Mouse (Mus musculus) lung, embryonic 14.5 days (tissue): ENCODE measurements around the gene Tenm4. TPM values are rescaled to one million over a fixed set of nuclear protein-coding genes. Genes with fewer than 3 reads are reported as not detected.

Experiments used
- ATAC-seq: fragments of 200-750 bp; cut with Nextera tagmentation; 2 replicates; pipeline ENCODE4 v1.8.0; 2017; ENCODE audit warnings: mild to moderate bottlenecking, moderate TSS enrichment, moderate library complexity; ENCODE audit not compliant: insufficient read depth
- DNase-seq: peaks from one replicate; pipeline ENCODE4 v3.0.0-alpha.2; 2015
- H3K27ac ChIP-seq: fragments of 300-500 bp; sonication (generic); 2 replicates; pipeline ENCODE4 v1.5.1; 2014; ENCODE audit warnings: low read depth, mild to moderate bottlenecking, moderate library complexity
- H3K27me3 ChIP-seq: fragments of 300-500 bp; sonication (generic); 2 replicates; pipeline ENCODE4 v1.6.1; 2014; ENCODE audit warnings: low read length, control low read depth; ENCODE audit not compliant: insufficient read depth
- H3K36me3 ChIP-seq: fragments of 300-500 bp; sonication (generic); 2 replicates; pipeline ENCODE4 v1.6.1; 2014; ENCODE audit warnings: control low read depth; ENCODE audit not compliant: insufficient read depth
- H3K4me1 ChIP-seq: fragments of 300-500 bp; sonication (generic); 2 replicates; pipeline ENCODE4 v1.6.1; 2014; ENCODE audit warnings: antibody characterized with exemption, control low read depth; ENCODE audit not compliant: insufficient read depth
- H3K4me2 ChIP-seq: fragments of 300-500 bp; sonication (generic); 2 replicates; pipeline ENCODE4 v1.6.1; 2014; ENCODE audit warnings: mild to moderate bottlenecking
- H3K4me3 ChIP-seq: fragments of 300-500 bp; sonication (generic); 2 replicates; pipeline ENCODE4 v1.5.1; 2014; ENCODE audit warnings: low read depth, low read length
- H3K9ac ChIP-seq: fragments of 300-500 bp; sonication (generic); 2 replicates; pipeline ENCODE4 v1.6.1; 2014
- H3K9me3 ChIP-seq: fragments of 300-500 bp; sonication (generic); 2 replicates; pipeline ENCODE4 v1.6.1; 2016; ENCODE audit warnings: low read depth, low read length, control low read depth
- CTCF ChIP-seq: IDR thresholded peaks from 2 replicates; pipeline ENCODE4 v1.5.1; 2016; ENCODE audit warnings: antibody characterized with exemption, low read depth
- WGBS: fragments of 180-500 bp; shearing (Covaris S2); extraction: QIAGEN DNeasy Blood & Tissue Kit; methylation state at CpG from one replicate; pipeline ENCODE4 v1.1.7; 2014; 5-methylcytosine and 5-hydroxymethylcytosine counted together
- polyA plus RNA-seq: library from polyadenylated mRNA; unstranded; fragments of >200 nt; fragmentation: Nextera tagmentation; extraction: Ambion mirVana; gene quantifications from 2 replicates; pipeline ENCODE4 v1.2.1, GENCODE M21; 2014

Gene Tenm4
- polyA plus RNA-seq, 1 experiment from 2014 or later, result 24.9 TPM

DNA sequence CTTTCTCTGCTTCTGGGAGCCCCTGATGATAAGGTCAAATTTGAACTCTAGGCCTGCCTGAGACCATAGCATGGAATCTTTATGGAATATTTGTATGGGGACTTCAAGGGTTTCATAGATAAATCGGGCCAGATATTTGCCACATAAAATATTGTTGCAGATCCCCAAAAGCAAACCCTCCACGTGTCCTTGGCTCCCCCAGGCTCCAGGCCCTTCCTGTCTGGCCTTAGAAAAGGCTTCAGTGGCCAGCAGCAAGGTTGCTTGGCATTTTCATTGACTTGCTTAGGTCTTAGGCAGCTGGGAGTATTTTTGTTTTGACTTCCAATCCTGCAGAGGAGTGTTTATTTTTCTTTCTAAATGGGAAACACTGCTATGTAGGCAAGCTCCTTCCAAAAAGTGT is 477.6 kb downstream of the Tenm4 start:
- no peak overlapping the region for H3K9ac ChIP-seq
- no peaks in the 10 kb centered on the region for H3K27me3 ChIP-seq
- H3K36me3 ChIP-seq, result no peaks in the 10 kb centered on the region
- no peaks in the 10 kb centered on the region for H3K9me3 ChIP-seq
- no peak overlapping the region for H3K27ac ChIP-seq
- WGBS, result 40% methylated on average over 2 of the region's 2 CpGs
- ATAC-seq (no peak), DNase-seq (no peak)
- H3K4me2 ChIP-seq, result no peak overlapping the region
- no peak for TF ChIP-seq CTCF
- H3K4me3 ChIP-seq, result no peak overlapping the region
- peaks cover 28% of the 10 kb centered on the region for H3K4me1 ChIP-seq

DNA sequence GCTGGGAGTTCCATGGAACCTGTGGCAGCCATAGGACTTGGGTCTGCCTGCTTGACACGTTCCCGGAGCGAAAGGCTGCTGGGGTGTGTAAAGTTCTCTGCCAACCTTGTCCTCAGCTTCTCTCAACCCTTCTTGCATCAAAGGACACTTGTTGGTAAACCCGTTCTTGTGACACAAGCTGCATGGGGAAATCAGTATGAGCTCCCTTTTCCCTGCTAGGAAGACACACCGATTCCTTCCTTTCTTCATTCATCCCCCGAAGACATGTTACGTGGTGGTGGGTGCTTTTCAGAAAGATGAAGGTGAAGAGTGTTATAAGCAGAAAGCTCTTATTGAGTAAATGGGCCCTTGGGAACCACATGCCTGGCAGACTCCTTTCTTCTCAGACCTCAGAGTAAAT is 478.1 kb downstream of the Tenm4 start:
- Histone ChIP-seq H3K4me1 (peaks cover 26% of the 10 kb centered on the region), H3K36me3 (no peaks in the 10 kb centered on the region), H3K27ac (no peak overlapping the region), H3K27me3 (no peaks in the 10 kb centered on the region), H3K9me3 (no peaks in the 10 kb centered on the region), H3K4me2 (no peak overlapping the region), H3K9ac (no peak overlapping the region), H3K4me3 (no peak overlapping the region)
- no peak for TF ChIP-seq CTCF
- 81% methylated on average over 7 of the region's 7 CpGs for WGBS
- DNase-seq (no peak), ATAC-seq (no peak)

DNA sequence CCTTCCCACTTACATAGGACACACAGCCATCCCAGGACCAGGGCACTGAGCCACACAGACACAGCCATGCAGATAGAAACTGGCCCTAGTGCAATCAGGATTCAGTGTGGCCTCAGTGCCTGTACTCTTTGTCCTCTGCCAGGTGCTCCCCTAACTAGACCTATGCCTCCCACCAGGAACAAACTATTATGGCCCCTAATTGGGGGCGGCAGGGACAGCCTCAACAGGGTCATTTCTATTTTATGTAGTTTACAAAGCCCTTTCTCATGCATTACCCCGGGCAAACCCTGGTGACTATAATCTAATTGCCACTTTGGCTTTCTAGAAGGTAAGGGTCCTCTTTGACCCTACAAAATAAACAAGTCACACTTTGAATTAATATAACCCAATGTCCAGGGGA is 479.4 kb downstream of the Tenm4 start:
- Histone ChIP-seq H3K27me3 (no peaks in the 10 kb centered on the region), H3K9ac (no peak overlapping the region), H3K4me1 (peaks cover 24% of the 10 kb centered on the region), H3K4me2 (no peak overlapping the region), H3K4me3 (no peak overlapping the region), H3K27ac (peak overlapping the region; percentile 52), H3K36me3 (no peaks in the 10 kb centered on the region), H3K9me3 (no peaks in the 10 kb centered on the region)
- DNase-seq, result no peak
- 31% methylated on average over 2 of the region's 2 CpGs for whole genome bisulfite sequencing
- ATAC-seq, result no peak
- TF ChIP-seq CTCF, result no peak

DNA sequence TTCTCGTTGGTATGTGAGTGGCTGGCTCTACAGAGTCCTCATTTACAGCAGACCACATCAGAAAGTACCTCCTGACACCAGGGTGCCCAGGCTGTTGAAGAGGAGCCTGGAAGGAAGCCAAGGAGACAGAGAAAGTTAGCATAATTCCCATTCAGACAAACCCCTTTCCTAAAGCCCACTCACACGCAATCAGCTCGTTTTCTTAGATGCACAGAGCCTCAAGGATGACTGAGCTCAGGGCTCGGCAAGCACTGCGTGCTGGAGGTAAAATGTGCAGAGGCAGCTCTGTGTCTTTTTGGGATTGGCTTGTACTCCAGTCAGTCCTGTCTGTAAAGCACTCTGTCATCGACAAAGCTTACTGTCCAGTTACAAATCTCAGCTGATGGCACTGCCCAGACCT is 480.0 kb downstream of the Tenm4 start:
- 27% methylated on average over 6 of the region's 6 CpGs for WGBS
- peaks cover 24% of the 10 kb centered on the region for H3K4me1 ChIP-seq
- H3K4me3 ChIP-seq, result no peak overlapping the region
- no peak overlapping the region for H3K4me2 ChIP-seq
- H3K9ac ChIP-seq, result no peak overlapping the region
- no peaks in the 10 kb centered on the region for H3K36me3 ChIP-seq
- 0 out of 2 replicates have a peak, but pooled peaks have one; percentile 32 for ATAC-seq
- H3K27ac ChIP-seq, result peak overlapping the region; percentile 52
- no peak for TF ChIP-seq CTCF
- DNase-seq, result peak; percentile 50
- H3K9me3 ChIP-seq, result no peaks in the 10 kb centered on the region
- no peaks in the 10 kb centered on the region for H3K27me3 ChIP-seq

DNA sequence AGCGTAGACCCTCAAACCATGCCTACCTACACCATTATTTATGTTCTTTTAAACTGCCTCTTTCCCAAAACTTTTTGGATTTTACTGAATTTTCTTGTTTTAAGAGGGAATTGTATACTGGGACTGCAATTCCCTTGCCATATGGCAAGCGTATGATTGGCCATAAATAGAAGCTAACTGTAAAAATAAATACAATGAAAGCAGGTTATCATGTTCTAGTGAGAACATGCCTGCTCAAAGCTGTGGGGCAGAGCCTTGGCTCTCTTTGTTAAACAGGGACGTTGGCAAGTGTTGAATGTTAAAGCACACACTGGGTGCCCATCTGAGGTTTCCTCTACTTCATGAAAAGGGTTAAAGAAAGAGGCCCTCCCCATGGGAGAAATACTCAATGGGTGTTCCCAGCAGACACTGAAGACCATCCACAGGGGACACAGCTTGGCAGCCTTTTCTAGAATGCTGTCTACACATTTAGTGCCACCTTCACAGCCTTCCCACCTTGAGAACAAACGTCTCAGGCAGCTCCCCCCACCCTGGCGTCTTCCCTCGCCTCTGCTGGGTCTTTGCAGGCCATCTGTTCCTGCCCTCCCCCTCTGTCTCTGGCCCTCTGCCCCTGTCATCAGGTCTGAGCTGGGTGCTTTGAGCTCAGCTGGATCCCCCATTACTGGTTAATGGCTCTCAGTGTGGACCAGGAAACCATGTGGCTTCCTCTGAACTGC is 480.7 kb downstream of the Tenm4 start:
- Histone ChIP-seq H3K4me2 (no peak overlapping the region), H3K27me3 (no peaks in the 10 kb centered on the region), H3K9me3 (no peaks in the 10 kb centered on the region), H3K27ac (no peak overlapping the region), H3K9ac (no peak overlapping the region), H3K4me1 (peaks cover 24% of the 10 kb centered on the region), H3K4me3 (no peak overlapping the region), H3K36me3 (no peaks in the 10 kb centered on the region)
- WGBS, result 29% methylated on average over 6 of the region's 6 CpGs
- no peak for ATAC-seq
- no peak for DNase-seq
- TF ChIP-seq CTCF, result no peak

DNA sequence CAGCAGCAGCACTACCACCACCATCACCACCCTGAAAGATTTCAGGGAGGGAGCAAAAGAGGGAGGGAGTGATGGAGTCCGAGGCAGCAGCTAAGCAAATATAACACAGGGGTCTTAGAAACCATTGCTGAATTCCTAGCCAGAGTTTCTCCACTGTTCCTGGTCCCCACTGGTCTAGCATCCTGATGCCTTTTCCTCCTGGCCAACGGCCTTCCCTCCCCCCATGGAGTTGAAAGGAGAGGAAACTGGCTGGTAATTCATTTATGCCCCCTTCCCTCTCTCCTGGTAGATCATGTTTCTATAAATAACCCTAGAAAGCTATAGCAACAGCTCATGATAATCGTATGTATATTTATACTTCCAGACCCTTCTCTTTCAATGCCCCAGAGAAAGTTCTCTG is 481.8 kb downstream of the Tenm4 start:
- Histone ChIP-seq H3K9me3 (no peaks in the 10 kb centered on the region), H3K27ac (no peak overlapping the region), H3K27me3 (no peaks in the 10 kb centered on the region), H3K4me2 (no peak overlapping the region), H3K4me1 (peaks cover 28% of the 10 kb centered on the region), H3K9ac (no peak overlapping the region), H3K4me3 (no peak overlapping the region), H3K36me3 (no peaks in the 10 kb centered on the region)
- 6% methylated on average over 3 of the region's 3 CpGs for WGBS
- no peak for ATAC-seq
- no peak for TF ChIP-seq CTCF
- no peak for DNase-seq

DNA sequence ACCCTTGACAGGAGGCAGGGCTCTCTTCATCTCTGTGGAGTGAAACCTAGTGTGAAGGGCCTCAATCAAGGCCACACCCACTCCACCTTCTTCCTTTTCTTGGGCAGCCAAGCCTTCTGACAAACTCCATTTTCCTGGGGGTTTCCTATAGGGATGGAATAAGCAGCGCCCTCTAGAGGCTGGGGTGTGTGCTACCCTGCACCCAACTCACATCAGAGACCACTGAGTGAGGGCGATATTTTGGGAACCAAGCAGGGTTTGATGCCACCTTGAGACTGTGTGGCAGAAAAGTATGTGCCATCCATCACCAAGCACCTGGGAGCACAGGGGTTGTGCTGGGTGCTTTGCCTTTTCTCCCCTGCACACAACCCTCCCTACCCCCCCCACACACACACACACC is 483.2 kb downstream of the Tenm4 start:
- no peak overlapping the region for H3K27ac ChIP-seq
- TF ChIP-seq CTCF, result no peak
- no peaks in the 10 kb centered on the region for H3K36me3 ChIP-seq
- no peak overlapping the region for H3K4me2 ChIP-seq
- DNase-seq, result no peak
- H3K9me3 ChIP-seq, result no peaks in the 10 kb centered on the region
- peaks cover 30% of the 10 kb centered on the region for H3K4me1 ChIP-seq
- H3K4me3 ChIP-seq, result no peak overlapping the region
- H3K27me3 ChIP-seq, result no peaks in the 10 kb centered on the region
- no peak for ATAC-seq
- 62% methylated on average over 2 of the region's 2 CpGs for WGBS
- no peak overlapping the region for H3K9ac ChIP-seq
